Mouse (Mus musculus) embryonic fibroblast, embryonic 13.5 days (primary cell): ENCODE results near the gene Fndc4.

Experiments
- CTCF ChIP-seq: IDR thresholded peaks from 2 replicates; pipeline ENCODE4 v1.5.1; 2011; ENCODE audit warnings: mild to moderate bottlenecking, control low read depth, low read length, moderate library complexity, borderline replicate concordance; ENCODE audit not compliant: insufficient read depth
- POLR2A ChIP-seq: IDR thresholded peaks from 2 replicates; pipeline ENCODE4 v1.6.1; 2011; ENCODE audit warnings: low read depth, mild to moderate bottlenecking, control low read depth, low read length, moderate library complexity

GRCm38 (mm10) chr5:31252151-31252550 lies 43.7 kb downstream of the Fndc4 start:
- TF ChIP-seq POLR2A: no peak
- no peak for TF ChIP-seq CTCF
